Mouse (Mus musculus): ENCODE results near the gene Il23r.
"Not testable (repeated sequence)": the region's sequence is repeated elsewhere in the genome, so short reads cannot be mapped to it uniquely, and the experiment has no call there.

The Il23r gene

DNA sequence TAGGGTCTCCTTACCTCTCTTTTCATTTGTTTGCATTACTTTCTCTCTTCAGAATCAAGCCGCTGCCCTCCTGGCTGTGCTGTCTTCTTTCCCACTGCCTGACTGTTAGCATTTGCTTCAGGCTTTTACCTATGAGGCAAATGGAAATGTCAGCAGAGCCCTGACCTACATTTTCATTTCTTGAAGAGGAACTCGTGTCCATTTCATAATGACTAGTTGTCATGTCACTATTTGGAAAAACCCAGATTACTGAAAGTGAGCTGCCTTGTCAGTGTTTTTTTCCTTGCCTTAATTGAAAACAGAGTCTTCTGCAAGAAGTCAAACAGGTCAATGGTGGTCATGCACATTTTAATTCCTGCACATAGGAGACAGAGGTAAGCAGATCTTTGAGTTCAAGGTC lies at the start of gene Il23r:
Il23r (minus strand) TSS at position 101 of the 400 bp plus-strand sequence.
- DNase-seq (ENCODE audit: low spot score), result no peak

DNA sequence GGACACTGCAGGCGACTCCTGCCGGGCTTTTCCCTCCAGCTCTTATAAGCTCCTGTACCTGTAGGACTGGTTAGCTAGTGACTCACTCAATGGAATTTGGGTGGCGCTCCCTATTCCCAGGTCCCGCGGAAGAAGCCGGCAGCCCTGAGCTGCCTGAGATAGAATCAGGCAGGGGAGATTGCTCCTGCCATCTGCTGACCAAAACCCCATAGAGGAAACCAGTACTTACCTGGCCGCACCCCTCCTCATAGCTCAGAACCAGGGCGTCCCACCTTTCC lies 44.1 kb upstream of the Il23r start, which contains the start of gene Tacstd2:
Tacstd2 (minus strand) TSS at position 20 of the 278 bp plus-strand sequence.
- peak; percentile 81 for DNase-seq (ENCODE audit: low spot score)

- DNase-seq (ENCODE audit: low spot score), result peak; percentile 47
Measured at GRCm38 (mm10) chr6:67535005-67535776, 43.5 kb upstream of the Il23r start.

GRCm38 (mm10) chr6:67534191-67535004 lies 42.7 kb upstream of the Il23r start:
- DNase-seq (ENCODE audit: low spot score), result no peak

GRCm38 (mm10) chr6:67532665-67533440 lies 41.2 kb upstream of the Il23r start:
- DNase-seq (ENCODE audit: low spot score), result peak; percentile 90

DNA sequence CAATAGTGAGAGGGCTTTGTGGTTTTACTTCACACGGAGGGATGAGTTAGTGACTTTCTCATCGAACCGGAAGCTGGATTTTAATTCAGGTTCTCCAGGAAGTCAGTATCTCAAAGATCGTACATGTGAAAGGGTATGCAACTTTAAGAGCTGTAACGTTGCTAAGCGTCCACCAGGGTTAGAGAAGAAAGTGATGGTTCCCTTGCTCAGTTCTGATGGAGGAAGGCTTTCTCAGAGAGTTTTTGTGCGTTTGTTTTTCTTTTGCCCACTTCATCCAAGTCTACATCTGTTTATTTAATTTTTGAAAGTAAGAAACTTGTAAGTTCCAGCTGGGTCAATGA lies 40.1 kb upstream of the Il23r start:
- DNase-seq (ENCODE audit: low spot score), result no peak

- DNase-seq (ENCODE audit: low spot score), result peak; percentile 63
Measured at GRCm38 (mm10) chr6:67530992-67531821, 39.6 kb upstream of the Il23r start.

DNA sequence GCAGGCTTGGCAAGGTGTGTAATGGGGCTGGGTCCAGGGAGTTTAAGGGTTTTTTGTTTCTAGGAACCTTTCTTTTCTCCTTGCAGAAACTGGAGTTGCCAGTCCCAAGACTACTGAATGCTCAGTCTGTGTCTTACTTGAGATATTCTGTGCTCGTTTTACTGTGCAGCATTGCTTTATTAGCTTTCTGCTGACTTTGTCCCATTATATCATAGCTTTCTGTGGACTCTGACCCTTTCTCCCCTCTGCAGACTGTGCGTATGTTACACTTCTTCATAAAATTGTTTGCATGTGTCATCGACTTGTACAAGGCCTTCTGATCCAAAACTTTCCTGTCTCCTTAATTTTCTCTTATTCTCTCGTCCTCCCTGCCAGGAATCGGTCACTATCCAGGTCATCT lies 34.7 kb upstream of the Il23r start:
- no peak for DNase-seq (ENCODE audit: low spot score)

DNA sequence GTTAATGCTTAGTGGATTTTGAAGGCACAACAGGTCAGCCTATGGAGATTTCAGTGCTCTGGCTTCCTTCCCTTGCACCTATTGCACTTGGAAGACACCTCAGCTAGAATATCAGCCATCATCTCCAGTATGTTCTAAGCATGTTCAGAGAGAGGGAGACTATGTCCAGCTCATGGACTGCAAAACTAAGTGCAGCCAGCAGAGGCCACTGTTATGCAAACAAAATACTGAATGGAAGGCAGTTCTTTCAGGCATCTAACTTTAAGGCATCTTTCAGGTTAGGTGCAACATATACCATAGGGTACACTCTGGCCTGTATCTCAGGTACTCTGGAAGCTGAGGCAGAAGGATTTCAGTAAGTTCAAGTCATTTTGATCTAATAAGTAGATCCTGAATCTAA lies 19.1 kb upstream of the Il23r start:
- peak; percentile 51 for DNase-seq (ENCODE audit: low spot score)

DNA sequence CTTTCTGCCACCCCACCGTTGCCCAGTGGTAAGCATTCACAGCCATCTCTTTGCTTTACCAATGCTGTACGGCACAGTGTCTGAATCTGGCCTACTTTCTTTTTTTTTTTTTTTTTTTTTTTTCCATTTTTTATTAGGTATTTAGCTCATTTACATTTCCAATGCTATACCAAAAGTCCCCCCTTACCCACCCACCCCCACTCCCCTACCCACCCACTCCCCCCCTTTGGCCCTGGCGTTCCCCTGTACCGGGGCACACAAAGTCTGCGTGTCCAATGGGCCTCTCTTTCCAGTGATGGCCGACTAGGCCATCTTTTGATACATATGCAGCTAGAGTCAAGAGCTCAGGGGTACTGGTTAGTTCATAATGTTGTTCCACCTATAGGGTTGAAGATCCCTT lies 10.3 kb upstream of the Il23r start:
- not testable (repeated sequence) for DNase-seq (ENCODE audit: low spot score)

- no peak for DNase-seq (ENCODE audit: low spot score)
Measured at GRCm38 (mm10) chr6:67481012-67481411, 10.6 kb downstream of the Il23r start.

GRCm38 (mm10) chr6:67471242-67471641 lies 20.4 kb downstream of the Il23r start:
- DNase-seq (ENCODE audit: low spot score), result no peak

- peak; percentile 9 for DNase-seq (ENCODE audit: low spot score)
Measured at GRCm38 (mm10) chr6:67459424-67459823, 32.2 kb downstream of the Il23r start.

GRCm38 (mm10) chr6:67451330-67451729 lies 40.3 kb downstream of the Il23r start:
- DNase-seq (ENCODE audit: low spot score), result peak; percentile 14

- no peak for DNase-seq (ENCODE audit: low spot score)
Measured at GRCm38 (mm10) chr6:67445866-67446265, 45.8 kb downstream of the Il23r start.

- no peak for DNase-seq (ENCODE audit: low spot score)
Measured at GRCm38 (mm10) chr6:67443124-67443523, 48.5 kb downstream of the Il23r start.

GRCm38 (mm10) chr6:67437814-67438385 lies 53.8 kb downstream of the Il23r start:
- no peak for DNase-seq (ENCODE audit: low spot score)

DNA sequence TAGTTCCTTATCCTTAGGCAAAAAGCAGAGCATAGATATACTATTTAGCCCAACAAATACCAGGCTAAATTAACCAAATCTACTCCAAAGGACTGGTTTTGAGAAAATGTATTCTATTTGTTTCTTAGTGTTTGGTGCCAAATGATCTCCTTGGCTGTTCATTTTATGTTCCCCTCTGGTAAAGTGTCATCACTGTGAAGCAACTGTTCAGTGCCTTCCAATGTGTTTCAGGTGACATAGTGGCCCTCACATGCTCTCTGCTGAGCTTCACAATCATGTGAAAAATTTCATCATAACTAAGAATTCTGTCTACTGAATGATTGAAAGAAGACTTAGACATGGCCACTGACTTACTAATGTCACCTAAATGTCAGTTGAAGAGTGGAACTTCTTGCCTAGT lies 54.6 kb downstream of the Il23r start:
- no peak for DNase-seq (ENCODE audit: low spot score)

DNA sequence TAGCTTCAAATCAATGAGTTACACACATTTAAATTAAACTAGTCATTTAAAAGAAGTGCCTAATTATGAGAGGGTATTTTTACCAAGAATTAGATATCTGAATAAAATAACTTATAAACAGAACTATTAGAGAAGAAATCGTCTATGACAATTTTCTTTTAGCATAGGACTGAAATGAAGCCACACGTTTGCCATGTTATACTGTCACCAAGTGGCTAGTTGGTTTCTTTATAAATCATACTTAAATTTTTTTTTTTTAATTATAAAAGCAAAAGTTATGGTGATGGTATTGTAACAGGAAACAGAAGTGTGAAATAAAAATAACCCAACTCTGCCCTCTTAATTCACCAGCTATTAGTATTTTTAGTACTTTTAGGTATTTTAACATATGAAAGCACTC lies 55.4 kb downstream of the Il23r start:
- no peak for DNase-seq (ENCODE audit: low spot score)

- DNase-seq (ENCODE audit: low spot score), result no peak
Measured at GRCm38 (mm10) chr6:67435711-67436110, 55.9 kb downstream of the Il23r start.

DNA sequence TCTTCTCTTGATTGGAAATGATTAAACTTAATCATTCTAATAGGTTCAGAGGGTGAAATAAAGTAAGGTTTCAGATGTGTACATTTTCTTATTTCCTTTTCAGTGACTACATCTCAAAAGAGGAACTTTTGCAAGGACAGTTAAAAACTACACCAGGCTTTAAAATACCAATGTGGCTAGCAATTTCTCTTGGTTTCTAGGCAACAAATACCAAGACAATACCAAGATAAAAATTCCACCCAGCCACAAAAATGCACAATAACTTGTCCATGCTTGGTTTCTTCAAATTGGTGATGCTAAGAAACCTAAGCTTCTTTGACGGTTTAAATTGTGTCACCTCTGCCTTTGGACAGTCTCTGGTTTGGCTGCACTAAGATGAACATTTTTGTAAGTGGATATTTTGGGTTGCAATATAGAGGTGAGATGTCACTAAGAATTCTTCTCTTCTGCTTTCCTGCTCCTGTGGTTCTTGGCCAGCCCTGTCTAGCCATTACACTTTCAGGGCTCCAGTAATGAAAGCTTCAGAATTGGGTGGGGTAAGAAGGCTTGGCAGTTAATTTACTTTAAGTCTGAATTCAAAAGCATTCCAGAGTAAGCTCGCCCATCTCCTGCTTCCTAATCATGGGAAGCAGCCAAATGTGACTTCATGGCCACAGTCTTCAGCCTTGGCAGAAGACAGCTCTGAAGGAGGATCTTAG lies 56.8 kb downstream of the Il23r start:
- DNase-seq (ENCODE audit: low spot score), result no peak
